Mouse (Mus musculus) limb, embryonic 10.5 days (tissue): ENCODE measurements around the gene Fance. TPM values are rescaled to one million over a fixed set of nuclear protein-coding genes. Genes with fewer than 3 reads are reported as not detected.

Source experiments
- DNase-seq: peaks from one replicate; pipeline ENCODE4 v3.0.0-alpha.2; 2017; ENCODE audit warnings: low spot score
- H3K27ac ChIP-seq: fragments of 300-500 bp; sonication (generic); 2 replicates; pipeline ENCODE4 v1.5.1; 2016; ENCODE audit warnings: mild to moderate bottlenecking
- H3K27me3 ChIP-seq: fragments of 300-500 bp; sonication (generic); 2 replicates; pipeline ENCODE4 v1.6.1; 2016; ENCODE audit warnings: low read depth, mild to moderate bottlenecking; ENCODE audit not compliant: poor library complexity, severe bottlenecking
- H3K36me3 ChIP-seq: fragments of 300-500 bp; sonication (generic); 2 replicates; pipeline ENCODE4 v1.6.1; 2016; ENCODE audit warnings: mild to moderate bottlenecking, moderate library complexity
- H3K4me1 ChIP-seq: fragments of 300-500 bp; sonication (generic); 2 replicates; pipeline ENCODE4 v1.6.1; 2016
- H3K4me3 ChIP-seq: fragments of 300-500 bp; sonication (generic); 2 replicates; pipeline ENCODE4 v1.5.1; 2016; ENCODE audit warnings: mild to moderate bottlenecking, moderate library complexity
- H3K9me3 ChIP-seq: fragments of 300-500 bp; sonication (generic); replicated peaks from 2 replicates; pipeline ENCODE4 v1.6.1; 2016; ENCODE audit warnings: mild to moderate bottlenecking
- WGBS: fragments of 180-500 bp; shearing (Covaris S2); methylation state at CpG from one replicate; pipeline ENCODE4 v1.1.7; 2016; 5-methylcytosine and 5-hydroxymethylcytosine counted together
- polyA plus RNA-seq: library from polyadenylated mRNA; unstranded; fragments of >200 nt; fragmentation: Nextera tagmentation; extraction: Ambion mirVana; gene quantifications from 2 replicates; pipeline ENCODE4 v1.2.1, GENCODE M21; 2016

Gene Fance
- polyA plus RNA-seq, 1 experiment from 2014 or later: 35.5 TPM

GRCm38 (mm10) chr17:28331241-28332112 lies 18.2 kb downstream of the Fance start:
- Histone ChIP-seq H3K4me3 (peak overlapping the region; percentile 17; the same call in 1 of the 2 replicates), H3K4me1 (peaks cover 68% of the 10 kb centered on the region), H3K9me3 (no peaks in the 10 kb centered on the region), H3K27me3 (no peaks in the 10 kb centered on the region), H3K36me3 (peaks cover 77% of the 10 kb centered on the region), H3K27ac (peak overlapping the region; percentile 71; the same call in 1 of the 2 replicates)
- 25% methylated on average over 5 of the region's 7 CpGs for WGBS
- peak; percentile 56 for DNase-seq

- no peaks in the 10 kb centered on the region for H3K9me3 ChIP-seq
- H3K27ac ChIP-seq: peak overlapping the region; percentile 71
- 35% methylated on average over 13 of the region's 13 CpGs for WGBS
- no peaks in the 10 kb centered on the region for H3K27me3 ChIP-seq
- peak; percentile 57 for DNase-seq
- peak overlapping the region; percentile 17 for H3K4me3 ChIP-seq
- peaks cover 81% of the 10 kb centered on the region for H3K36me3 ChIP-seq
- H3K4me1 ChIP-seq: peaks cover 60% of the 10 kb centered on the region
Observed at GRCm38 (mm10) chr17:28332113-28332914, 19.0 kb downstream of the Fance start.

DNA sequence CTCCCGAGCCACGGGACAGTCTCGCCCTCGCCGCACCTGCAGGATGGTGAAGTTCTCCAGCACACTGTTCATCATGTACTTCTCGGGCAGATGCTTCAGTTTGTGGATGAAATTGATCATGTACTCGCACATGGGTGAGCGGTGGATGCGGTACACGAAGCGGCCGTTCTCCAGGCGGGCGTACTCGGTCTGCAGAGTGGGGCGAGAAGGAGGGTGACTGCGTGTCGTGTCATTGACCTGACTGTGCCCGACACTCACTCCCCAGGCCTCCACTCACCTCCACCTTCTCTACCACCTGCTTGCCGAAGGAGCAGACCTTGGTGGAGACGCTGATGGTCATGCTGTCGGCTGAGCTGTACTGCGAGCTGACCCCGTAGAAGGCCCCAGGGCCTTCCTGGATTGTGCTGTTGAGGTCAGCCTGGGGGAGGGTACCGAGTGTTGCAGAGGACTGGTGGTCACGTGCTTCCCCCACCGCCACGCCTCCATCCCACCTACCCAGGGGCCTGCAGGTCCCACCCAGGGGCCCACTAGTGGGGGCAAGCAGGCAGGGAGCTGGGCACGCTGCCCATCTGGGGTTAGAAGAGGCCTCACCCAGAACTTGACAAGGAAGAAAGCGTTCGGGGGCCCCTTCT lies 19.7 kb downstream of the Fance start:
- Histone ChIP-seq H3K36me3 (peaks cover 88% of the 10 kb centered on the region), H3K4me1 (peaks cover 53% of the 10 kb centered on the region), H3K27me3 (no peaks in the 10 kb centered on the region), H3K9me3 (no peaks in the 10 kb centered on the region), H3K27ac (peak overlapping the region; percentile 71), H3K4me3 (peak overlapping the region; percentile 17)
- WGBS: 56% methylated on average over 31 of the region's 31 CpGs
- DNase-seq: peak; percentile 62

DNA sequence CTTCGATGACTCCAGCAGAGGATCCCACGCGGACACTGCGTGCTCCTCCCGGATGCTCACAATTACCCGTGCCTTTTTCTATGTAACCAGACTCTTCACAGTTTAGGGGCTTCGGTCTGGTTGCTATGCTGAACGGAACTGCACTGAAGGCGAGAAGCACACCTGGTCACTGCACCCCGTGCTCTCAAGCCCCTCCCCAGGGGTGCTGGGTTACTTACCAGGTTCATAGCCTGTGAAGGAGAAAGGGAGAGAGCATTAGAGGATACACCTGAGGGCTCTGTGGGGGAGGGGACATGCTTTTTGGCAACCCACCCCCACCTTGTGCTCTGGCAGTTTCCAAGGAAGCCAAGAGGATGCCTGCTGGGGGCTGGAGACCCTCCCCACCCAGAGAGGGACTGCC lies 21.9 kb downstream of the Fance start:
- H3K4me1 ChIP-seq: peaks cover 44% of the 10 kb centered on the region
- no peak overlapping the region for H3K27ac ChIP-seq
- peaks cover 93% of the 10 kb centered on the region for H3K36me3 ChIP-seq
- 76% methylated on average over 10 of the region's 10 CpGs for WGBS
- DNase-seq: no peak
- no peaks in the 10 kb centered on the region for H3K9me3 ChIP-seq
- no peaks in the 10 kb centered on the region for H3K27me3 ChIP-seq
- H3K4me3 ChIP-seq: 0 out of 2 replicates have a peak overlapping the region, but pooled peaks have one; percentile 3

DNA sequence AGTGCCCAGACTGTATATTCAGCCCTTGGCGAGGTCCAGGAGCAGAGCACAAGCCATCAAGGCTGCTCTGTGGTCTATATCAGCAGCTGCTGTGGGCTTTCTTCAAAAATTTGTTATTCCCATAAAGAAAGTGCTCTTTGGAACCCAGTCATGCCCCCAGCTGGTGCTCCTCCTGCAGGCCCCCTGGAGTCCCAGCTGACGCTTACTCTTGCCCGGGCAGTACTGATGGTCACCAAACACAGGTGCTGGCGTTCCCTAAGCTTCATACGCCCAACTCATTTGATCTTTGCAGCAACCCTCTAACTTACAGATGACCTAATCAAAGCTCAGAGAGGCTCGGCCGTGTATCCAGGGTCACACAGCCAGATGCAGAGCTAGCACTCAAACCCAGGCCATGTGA lies 24.2 kb downstream of the Fance start:
- no peak overlapping the region for H3K27ac ChIP-seq
- H3K27me3 ChIP-seq: no peaks in the 10 kb centered on the region
- H3K4me3 ChIP-seq: no peak overlapping the region
- 89% methylated on average over 7 of the region's 7 CpGs for WGBS
- H3K9me3 ChIP-seq: no peaks in the 10 kb centered on the region
- peaks cover 48% of the 10 kb centered on the region for H3K4me1 ChIP-seq
- H3K36me3 ChIP-seq: peaks cover 85% of the 10 kb centered on the region
- DNase-seq: no peak

DNA sequence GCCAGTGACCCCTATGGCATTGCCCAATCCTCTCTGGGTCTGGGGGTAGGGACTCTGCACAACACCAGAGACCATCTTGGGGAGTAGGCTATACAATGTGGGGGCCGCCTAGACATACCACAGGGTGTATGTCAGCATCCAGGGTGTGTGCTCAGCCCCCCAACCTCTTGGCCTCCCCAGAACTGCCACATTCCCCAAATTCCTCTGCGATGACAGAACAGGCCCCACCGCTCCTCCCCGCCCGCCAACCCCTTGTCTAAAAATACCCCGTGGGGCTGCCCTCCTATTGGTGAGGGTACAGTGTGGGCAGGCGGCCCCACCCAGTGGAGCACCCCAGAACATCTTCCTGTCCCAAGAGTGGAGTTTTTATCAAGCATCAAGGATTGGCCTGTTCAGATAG lies 27.3 kb downstream of the Fance start:
- WGBS: 75% methylated on average over 7 of the region's 7 CpGs
- Histone ChIP-seq H3K36me3 (peaks cover 57% of the 10 kb centered on the region), H3K4me3 (peak overlapping the region; percentile 42; the same call in 1 of the 2 replicates), H3K27ac (peak overlapping the region; percentile 74; the same call in 1 of the 2 replicates), H3K4me1 (peaks cover 54% of the 10 kb centered on the region), H3K27me3 (no peaks in the 10 kb centered on the region), H3K9me3 (no peaks in the 10 kb centered on the region)
- DNase-seq: no peak

DNA sequence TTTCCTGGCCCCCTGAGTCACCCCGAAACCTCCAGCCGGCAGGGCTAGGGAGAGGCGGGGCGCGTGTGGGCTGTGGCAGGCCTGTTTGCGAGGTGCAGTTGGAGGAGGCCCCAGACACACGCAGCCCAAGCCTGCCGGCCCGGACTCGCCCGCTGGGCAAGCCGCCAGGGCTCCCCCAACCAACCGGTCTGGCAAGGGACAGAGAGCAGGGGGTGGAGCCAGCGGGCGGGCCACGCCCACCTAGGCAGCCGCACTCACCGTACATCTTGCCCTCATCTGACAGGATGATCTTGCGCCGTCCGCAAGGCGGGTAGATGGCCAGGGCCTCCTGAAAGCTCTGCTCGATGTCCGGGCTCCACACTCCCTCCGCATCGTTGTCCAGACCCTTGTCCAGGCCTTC lies 27.8 kb downstream of the Fance start:
- peak overlapping the region; percentile 42 for H3K4me3 ChIP-seq
- H3K27me3 ChIP-seq: no peaks in the 10 kb centered on the region
- H3K4me1 ChIP-seq: peaks cover 59% of the 10 kb centered on the region
- peak; percentile 82 for DNase-seq
- H3K36me3 ChIP-seq: peaks cover 51% of the 10 kb centered on the region
- WGBS: 7% methylated on average over 26 of the region's 26 CpGs
- H3K9me3 ChIP-seq: no peaks in the 10 kb centered on the region
- H3K27ac ChIP-seq: peak overlapping the region; percentile 74

DNA sequence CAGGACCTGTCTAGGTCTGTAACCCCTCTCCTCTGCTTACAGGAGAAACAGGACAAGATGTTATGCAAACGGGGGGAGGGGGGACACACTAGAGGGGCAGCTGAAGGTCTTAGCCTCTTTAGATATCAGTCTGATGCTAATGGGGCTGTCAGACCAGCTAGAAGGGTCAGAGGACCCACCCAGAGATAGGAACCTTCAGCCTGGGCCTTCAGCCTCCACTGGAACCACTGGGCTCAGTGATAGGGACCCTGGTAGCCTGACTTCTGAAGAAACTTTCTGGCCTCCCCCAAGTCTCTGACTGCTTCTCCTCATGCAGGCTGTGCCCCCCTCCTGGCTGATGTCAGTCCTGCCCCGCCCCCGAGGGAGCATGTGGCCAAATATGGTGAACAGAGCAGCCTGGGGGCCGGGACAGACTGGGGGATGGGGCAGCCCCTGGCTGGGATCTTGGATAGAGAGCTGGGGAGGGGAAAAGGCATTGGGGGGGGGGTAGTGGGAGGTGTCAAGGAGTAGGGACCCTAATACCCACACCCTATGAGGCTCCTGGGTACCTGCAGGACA lies 30.8 kb downstream of the Fance start:
- peaks cover 23% of the 10 kb centered on the region for H3K36me3 ChIP-seq
- H3K4me3 ChIP-seq: 0 out of 2 replicates have a peak overlapping the region, but pooled peaks have one; percentile 41
- H3K4me1 ChIP-seq: peaks cover 87% of the 10 kb centered on the region
- H3K27me3 ChIP-seq: 0 out of 2 replicates have a peak, but pooled peaks cover 6% of the 10 kb centered on the region
- H3K27ac ChIP-seq: peak overlapping the region; percentile 84
- no peaks in the 10 kb centered on the region for H3K9me3 ChIP-seq
- WGBS: 27% methylated on average over 4 of the region's 4 CpGs
- DNase-seq: no peak

DNA sequence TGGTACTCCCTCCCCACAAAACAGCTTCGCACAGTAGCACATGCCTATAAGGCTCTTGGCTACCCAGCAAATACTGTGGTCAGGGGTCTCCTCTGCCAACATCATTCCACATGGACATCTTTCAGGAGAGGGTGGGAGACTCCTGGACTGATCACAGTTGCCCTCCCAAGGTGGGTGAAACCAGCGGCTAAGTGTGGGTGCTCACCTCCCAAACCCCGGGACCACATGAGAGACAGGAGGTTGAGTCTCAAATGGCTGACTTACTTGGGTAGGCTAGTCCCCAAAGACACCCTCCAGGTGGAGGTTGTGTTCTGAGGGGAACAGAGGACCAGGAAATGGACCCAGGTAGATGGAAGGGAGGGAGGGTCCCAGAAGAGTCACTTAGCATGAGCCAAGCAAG lies 31.4 kb downstream of the Fance start:
- Histone ChIP-seq H3K9me3 (no peaks in the 10 kb centered on the region), H3K36me3 (peaks cover 18% of the 10 kb centered on the region), H3K4me1 (peaks cover 92% of the 10 kb centered on the region), H3K4me3 (peak overlapping the region; percentile 41; the same call in 1 of the 2 replicates), H3K27ac (peak overlapping the region; percentile 84), H3K27me3 (0 out of 2 replicates have a peak, but pooled peaks cover 9% of the 10 kb centered on the region)
- no peak for DNase-seq
- WGBS: 47% methylated on average over 3 of the region's 3 CpGs

DNA sequence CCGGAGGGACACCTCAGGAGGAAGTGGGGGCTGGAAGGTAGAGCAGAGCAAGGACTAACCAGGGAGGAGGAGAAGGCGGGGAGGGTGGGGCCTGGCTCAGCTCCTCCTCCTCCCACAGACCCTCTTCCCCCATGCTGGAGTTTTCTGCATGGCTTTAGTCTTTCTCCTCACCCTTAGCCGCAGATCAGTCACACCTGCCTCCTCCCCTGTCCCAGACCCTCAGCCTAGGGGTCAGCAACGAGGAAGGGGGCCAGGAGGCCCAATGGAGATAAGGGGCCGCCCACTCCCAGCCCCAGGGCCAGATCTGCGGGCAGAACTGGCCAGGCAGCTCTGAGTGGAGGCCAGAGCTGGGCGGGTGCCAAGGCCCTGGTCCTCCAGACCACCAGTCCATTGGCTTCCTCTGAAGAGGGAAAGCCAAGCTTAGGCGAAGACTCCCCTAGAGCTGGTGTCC lies 32.0 kb downstream of the Fance start:
- 2% methylated on average over 8 of the region's 8 CpGs for WGBS
- Histone ChIP-seq H3K4me1 (peaks cover 96% of the 10 kb centered on the region), H3K4me3 (peak overlapping the region; percentile 41), H3K27ac (peak overlapping the region; percentile 84), H3K36me3 (peaks cover 12% of the 10 kb centered on the region), H3K27me3 (0 out of 2 replicates have a peak, but pooled peaks cover 9% of the 10 kb centered on the region), H3K9me3 (no peaks in the 10 kb centered on the region)
- DNase-seq: no peak

DNA sequence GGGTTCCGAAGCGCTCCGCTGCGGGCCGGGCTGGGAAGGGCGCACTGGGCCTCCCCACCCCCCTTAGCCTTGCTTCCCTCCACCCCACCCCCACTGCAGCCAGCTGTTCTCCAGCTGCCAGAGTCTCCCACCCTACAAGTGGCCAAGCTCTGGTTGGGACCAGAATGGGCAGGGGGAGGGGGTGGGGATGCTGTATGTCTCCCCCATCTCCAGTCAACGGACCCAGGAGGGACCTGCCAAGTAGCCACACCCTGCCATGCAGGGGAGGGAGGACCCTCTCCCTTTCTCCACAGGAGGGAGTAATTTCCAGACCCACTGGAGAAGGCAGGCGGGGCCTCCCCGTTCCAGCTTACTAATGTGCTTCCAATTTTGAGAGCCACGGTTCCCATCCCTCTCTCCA lies 32.6 kb downstream of the Fance start:
- Histone ChIP-seq H3K4me3 (peak overlapping the region; percentile 41), H3K4me1 (peaks cover 93% of the 10 kb centered on the region), H3K27ac (peak overlapping the region; percentile 84), H3K27me3 (0 out of 2 replicates have a peak, but pooled peaks cover 9% of the 10 kb centered on the region), H3K36me3 (peaks cover 6% of the 10 kb centered on the region), H3K9me3 (no peaks in the 10 kb centered on the region)
- peak; percentile 68 for DNase-seq
- WGBS: 4% methylated on average over 10 of the region's 10 CpGs

DNA sequence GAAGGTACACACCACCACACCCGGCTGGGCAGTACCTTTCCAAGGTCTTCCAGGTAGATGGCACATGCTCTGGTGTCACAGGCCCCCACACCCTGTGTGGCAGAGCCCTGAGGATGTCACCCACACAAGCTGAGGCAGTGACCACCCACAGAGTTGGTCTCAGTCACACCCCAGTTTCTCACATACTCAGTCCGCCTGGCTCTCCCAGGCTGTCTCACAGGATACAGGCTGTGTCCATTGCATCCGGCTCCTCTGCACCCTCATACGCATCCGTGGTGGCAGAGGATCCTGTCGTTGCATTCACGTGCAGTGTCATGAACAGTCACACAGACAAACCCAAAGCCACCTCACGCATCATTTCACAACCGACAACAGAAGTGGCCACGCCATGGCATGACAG lies 34.0 kb downstream of the Fance start:
- no peak for DNase-seq
- peaks cover 93% of the 10 kb centered on the region for H3K4me1 ChIP-seq
- H3K27me3 ChIP-seq: peaks cover 9% of the 10 kb centered on the region; the same call in 1 of the 2 replicates
- H3K9me3 ChIP-seq: no peaks in the 10 kb centered on the region
- no peak overlapping the region for H3K4me3 ChIP-seq
- WGBS: 86% methylated on average over 10 of the region's 10 CpGs
- H3K27ac ChIP-seq: no peak overlapping the region
- no peaks in the 10 kb centered on the region for H3K36me3 ChIP-seq
